Mouse (Mus musculus) heart, embryonic 15.5 days (tissue): ENCODE measurements around the gene Neurod2. TPM values are rescaled to one million over a fixed set of nuclear protein-coding genes. Genes with fewer than 3 reads are reported as not detected.

Source experiments
- ATAC-seq: fragments of 200-750 bp; cut with Nextera tagmentation; replicated peaks from 2 replicates; pipeline ENCODE4 v1.8.0; 2017; ENCODE audit warnings: low read depth, moderate TSS enrichment; ENCODE audit not compliant: insufficient number of reproducible peaks, insufficient read depth, low FRiP score
- H3K27ac ChIP-seq: fragments of 300-500 bp; sonication (generic); 2 replicates; pipeline ENCODE4 v1.5.1; 2015; ENCODE audit warnings: mild to moderate bottlenecking, inconsistent platforms
- H3K27me3 ChIP-seq: fragments of 300-500 bp; sonication (generic); 2 replicates; pipeline ENCODE4 v1.6.1; 2015; ENCODE audit warnings: inconsistent platforms
- H3K36me3 ChIP-seq: fragments of 300-500 bp; sonication (generic); 2 replicates; pipeline ENCODE4 v1.6.1; 2015; ENCODE audit warnings: mild to moderate bottlenecking, inconsistent platforms
- H3K4me1 ChIP-seq: fragments of 300-500 bp; sonication (generic); replicated peaks from 2 replicates; pipeline ENCODE4 v1.6.1; 2015; ENCODE audit warnings: inconsistent platforms
- H3K4me2 ChIP-seq: fragments of 300-500 bp; sonication (generic); 2 replicates; pipeline ENCODE4 v1.6.1; 2015; ENCODE audit warnings: inconsistent platforms, mild to moderate bottlenecking, moderate library complexity
- H3K4me3 ChIP-seq: fragments of 300-500 bp; sonication (generic); 2 replicates; pipeline ENCODE4 v1.5.1; 2015; ENCODE audit warnings: mild to moderate bottlenecking, inconsistent platforms
- H3K9ac ChIP-seq: fragments of 300-500 bp; sonication (generic); 2 replicates; pipeline ENCODE4 v1.6.1; 2015; ENCODE audit warnings: mild to moderate bottlenecking, inconsistent platforms
- H3K9me3 ChIP-seq: fragments of 300-500 bp; sonication (generic); replicated peaks from 2 replicates; pipeline ENCODE4 v1.6.1; 2016; ENCODE audit warnings: inconsistent platforms
- WGBS: fragments of 180-500 bp; shearing (Covaris S2); methylation state at CpG from one replicate; pipeline ENCODE4 v1.1.7; 2015; ENCODE audit warnings: mixed read lengths; 5-methylcytosine and 5-hydroxymethylcytosine counted together
- polyA plus RNA-seq: library from polyadenylated mRNA; unstranded; fragments of >200 nt; fragmentation: Nextera tagmentation; extraction: Ambion mirVana; gene quantifications from 2 replicates; pipeline ENCODE4 v1.2.1, GENCODE M21; 2015

Neurod2 gene
- 0.04 TPM in 1 of 2 replicates, not detected in the other for polyA plus RNA-seq

- Histone ChIP-seq H3K27ac (no peak within 1 kb of the TSS), H3K4me2 (peak within 1 kb of the TSS; percentile 53), H3K9me3 (no peaks in the 10 kb centered on the region), H3K4me1 (peaks cover 24% of the 10 kb centered on the region), H3K9ac (no peak within 1 kb of the TSS; the same call in 1 of the 2 replicates), H3K27me3 (peaks cover 100% of the 10 kb centered on the region), H3K36me3 (no peaks in the 10 kb centered on the region), H3K4me3 (peak within 1 kb of the TSS; percentile 31)
- no peak for ATAC-seq
- WGBS: 2% methylated on average over 38 of the region's 38 CpGs
Observed at GRCm38 (mm10) chr11:98329081-98329959, at the start of gene Neurod2. Gene Neurod2, minus strand, starts transcription at chr11:98329648.

GRCm38 (mm10) chr11:98377787-98378186, 48.3 kb upstream of the Neurod2 start:
- Histone ChIP-seq H3K4me1 (peaks cover 82% of the 10 kb centered on the region), H3K36me3 (peaks cover 36% of the 10 kb centered on the region), H3K27me3 (no peaks in the 10 kb centered on the region), H3K4me3 (no peak overlapping the region), H3K9ac (no peak overlapping the region), H3K4me2 (no peak overlapping the region), H3K27ac (peak overlapping the region; percentile 79), H3K9me3 (no peaks in the 10 kb centered on the region)
- no peak; the same call in 1 of the 2 replicates for ATAC-seq
- WGBS: 44% methylated on average over 11 of the region's 11 CpGs

GRCm38 (mm10) chr11:98376756-98377155, 47.3 kb upstream of the Neurod2 start:
- no peak for ATAC-seq
- H3K4me3 ChIP-seq: no peak overlapping the region
- H3K36me3 ChIP-seq: peaks cover 36% of the 10 kb centered on the region
- H3K9me3 ChIP-seq: no peaks in the 10 kb centered on the region
- no peak overlapping the region for H3K4me2 ChIP-seq
- H3K4me1 ChIP-seq: peaks cover 89% of the 10 kb centered on the region
- peak overlapping the region; percentile 20; the same call in 1 of the 2 replicates for H3K9ac ChIP-seq
- 0 out of 2 replicates have a peak overlapping the region, but pooled peaks have one; percentile 79 for H3K27ac ChIP-seq
- 72% methylated on average over 5 of the region's 5 CpGs for WGBS
- H3K27me3 ChIP-seq: no peaks in the 10 kb centered on the region

- Histone ChIP-seq H3K4me2 (no peak overlapping the region), H3K27me3 (no peaks in the 10 kb centered on the region), H3K9ac (0 out of 2 replicates have a peak overlapping the region, but pooled peaks have one; percentile 20), H3K4me3 (no peak overlapping the region), H3K27ac (peak overlapping the region; percentile 86), H3K4me1 (peaks cover 87% of the 10 kb centered on the region), H3K36me3 (peaks cover 33% of the 10 kb centered on the region), H3K9me3 (no peaks in the 10 kb centered on the region)
- 38% methylated on average over 8 of the region's 8 CpGs for WGBS
- ATAC-seq: peak; percentile 72
Observed at GRCm38 (mm10) chr11:98374266-98374665, 44.8 kb upstream of the Neurod2 start.

GRCm38 (mm10) chr11:98373244-98373643, 43.8 kb upstream of the Neurod2 start:
- no peak overlapping the region for H3K4me3 ChIP-seq
- H3K27ac ChIP-seq: no peak overlapping the region
- H3K4me1 ChIP-seq: peaks cover 86% of the 10 kb centered on the region
- H3K9ac ChIP-seq: no peak overlapping the region
- H3K4me2 ChIP-seq: no peak overlapping the region
- 71% methylated on average over 6 of the region's 6 CpGs for WGBS
- H3K36me3 ChIP-seq: peaks cover 23% of the 10 kb centered on the region
- no peaks in the 10 kb centered on the region for H3K27me3 ChIP-seq
- no peak for ATAC-seq
- H3K9me3 ChIP-seq: no peaks in the 10 kb centered on the region

GRCm38 (mm10) chr11:98372406-98372805, 43.0 kb upstream of the Neurod2 start:
- Histone ChIP-seq H3K4me2 (no peak overlapping the region), H3K4me3 (no peak overlapping the region), H3K27ac (no peak overlapping the region), H3K36me3 (peaks cover 18% of the 10 kb centered on the region), H3K9ac (0 out of 2 replicates have a peak overlapping the region, but pooled peaks have one; percentile 28), H3K9me3 (no peaks in the 10 kb centered on the region), H3K27me3 (no peaks in the 10 kb centered on the region), H3K4me1 (peaks cover 84% of the 10 kb centered on the region)
- no peak for ATAC-seq
- 8% methylated on average over 2 of the region's 2 CpGs for WGBS

GRCm38 (mm10) chr11:98371556-98372240, 42.2 kb upstream of the Neurod2 start:
- H3K27ac ChIP-seq: no peak overlapping the region
- no peak overlapping the region for H3K4me2 ChIP-seq
- peaks cover 11% of the 10 kb centered on the region; the same call in 1 of the 2 replicates for H3K36me3 ChIP-seq
- no peaks in the 10 kb centered on the region for H3K9me3 ChIP-seq
- H3K4me3 ChIP-seq: no peak overlapping the region
- H3K27me3 ChIP-seq: no peaks in the 10 kb centered on the region
- WGBS: 42% methylated on average over 10 of the region's 10 CpGs
- peak overlapping the region; percentile 28; the same call in 1 of the 2 replicates for H3K9ac ChIP-seq
- peaks cover 84% of the 10 kb centered on the region for H3K4me1 ChIP-seq
- no peak for ATAC-seq

- peaks cover 9% of the 10 kb centered on the region; the same call in 1 of the 2 replicates for H3K36me3 ChIP-seq
- peaks cover 85% of the 10 kb centered on the region for H3K4me1 ChIP-seq
- H3K27me3 ChIP-seq: no peaks in the 10 kb centered on the region
- no peak overlapping the region for H3K9ac ChIP-seq
- ATAC-seq: no peak
- H3K4me3 ChIP-seq: no peak overlapping the region
- no peak overlapping the region for H3K27ac ChIP-seq
- H3K4me2 ChIP-seq: no peak overlapping the region
- H3K9me3 ChIP-seq: no peaks in the 10 kb centered on the region
- 91% methylated on average over 2 of the region's 2 CpGs for WGBS
Observed at GRCm38 (mm10) chr11:98370588-98370987, 41.1 kb upstream of the Neurod2 start.

- H3K4me2 ChIP-seq: no peak overlapping the region
- H3K27me3 ChIP-seq: no peaks in the 10 kb centered on the region
- H3K9ac ChIP-seq: no peak overlapping the region
- H3K9me3 ChIP-seq: no peaks in the 10 kb centered on the region
- no peaks in the 10 kb centered on the region for H3K36me3 ChIP-seq
- no peak overlapping the region for H3K4me3 ChIP-seq
- 59% methylated on average over 6 of the region's 6 CpGs for WGBS
- no peak overlapping the region for H3K27ac ChIP-seq
- ATAC-seq: no peak
- peaks cover 74% of the 10 kb centered on the region for H3K4me1 ChIP-seq
Observed at GRCm38 (mm10) chr11:98369337-98369736, 39.9 kb upstream of the Neurod2 start.

GRCm38 (mm10) chr11:98367863-98368186, 38.4 kb upstream of the Neurod2 start:
- Histone ChIP-seq H3K27me3 (no peaks in the 10 kb centered on the region), H3K4me2 (peak overlapping the region; percentile 33; the same call in 1 of the 2 replicates), H3K9ac (no peak overlapping the region), H3K27ac (peak overlapping the region; percentile 88), H3K4me3 (no peak overlapping the region), H3K4me1 (peaks cover 64% of the 10 kb centered on the region), H3K9me3 (no peaks in the 10 kb centered on the region), H3K36me3 (no peaks in the 10 kb centered on the region)
- no peak; the same call in 1 of the 2 replicates for ATAC-seq
- 51% methylated on average over 7 of the region's 7 CpGs for whole genome bisulfite sequencing

GRCm38 (mm10) chr11:98367171-98367862, 37.9 kb upstream of the Neurod2 start:
- no peaks in the 10 kb centered on the region for H3K27me3 ChIP-seq
- H3K4me2 ChIP-seq: peak overlapping the region; percentile 33
- H3K4me1 ChIP-seq: peaks cover 59% of the 10 kb centered on the region
- peak overlapping the region; percentile 88 for H3K27ac ChIP-seq
- 44% methylated on average over 10 of the region's 10 CpGs for WGBS
- no peaks in the 10 kb centered on the region for H3K9me3 ChIP-seq
- ATAC-seq: peak; percentile 9; the same call in 1 of the 2 replicates
- H3K9ac ChIP-seq: no peak overlapping the region
- H3K4me3 ChIP-seq: no peak overlapping the region
- H3K36me3 ChIP-seq: no peaks in the 10 kb centered on the region
